Mouse (Mus musculus) MEL (cell line): ENCODE results near the gene Myo10. TPM values are rescaled to one million over a fixed set of nuclear protein-coding genes. Genes with fewer than 3 reads are reported as not detected.
A peak's percentile ranks its signal among the peaks of the same experiment; 100 is the strongest.

Experiments used
- DNase-seq: peaks from one replicate; pipeline ENCODE4 v3.0.0; 2011; ENCODE audit warnings: low read depth, low spot score
- H3K27ac ChIP-seq: 2 replicates; pipeline ENCODE4 v1.5.1; 2012; ENCODE audit warnings: low read depth, mild to moderate bottlenecking, control low read depth, low read length, moderate library complexity; ENCODE audit not compliant: control insufficient read depth
- H3K27me3 ChIP-seq, 2 experiments: fragments of 150-350 bp in 1 of 2; sonication (generic) in 1 of 2; 2 replicates each; pipeline ENCODE4 v1.6.1; 2012; ENCODE audit warnings: low read length in 2 of 2, mild to moderate bottlenecking in 2 of 2, improper control_type of control experiment in 1 of 2, moderate library complexity in 1 of 2; ENCODE audit not compliant: insufficient read depth in 2 of 2, control insufficient read depth in 1 of 2
- H3K36me3 ChIP-seq, 2 experiments: 2 replicates each; pipeline ENCODE4 v1.6.1; 2012 to 2014; ENCODE audit warnings: low read length in 2 of 2, improper control_type of control experiment in 1 of 2, inconsistent platforms in 1 of 2, mild to moderate bottlenecking in 1 of 2; ENCODE audit not compliant: insufficient read depth in 2 of 2, control insufficient read depth in 1 of 2
- H3K4me1 ChIP-seq, 2 experiments: fragments of 150-350 bp in 1 of 2; sonication (generic) in 1 of 2; 2 replicates each; pipeline ENCODE4 v1.6.1; 2012; ENCODE audit warnings: low read length in 2 of 2, improper control_type of control experiment in 1 of 2, mild to moderate bottlenecking in 1 of 2; ENCODE audit not compliant: insufficient read depth in 2 of 2, control insufficient read depth in 1 of 2
- H3K4me3 ChIP-seq, 2 experiments: fragments of 150-350 bp in 1 of 2; sonication (generic) in 1 of 2; 2 replicates each; pipeline ENCODE4 v1.5.1; 2012; ENCODE audit warnings: low read depth in 2 of 2, low read length in 2 of 2, mild to moderate bottlenecking in 2 of 2, moderate library complexity in 2 of 2, control low read depth in 1 of 2, improper control_type of control experiment in 1 of 2; ENCODE audit not compliant: control insufficient read depth in 1 of 2, insufficient read depth in 1 of 2
- H3K79me2 ChIP-seq: 2 replicates; pipeline ENCODE4 v1.6.1; 2012; ENCODE audit warnings: mild to moderate bottlenecking, low read length, moderate library complexity; ENCODE audit not compliant: control insufficient read depth, poor library complexity, insufficient read depth
- H3K9ac ChIP-seq: 2 replicates; pipeline ENCODE4 v1.6.1; 2012; ENCODE audit warnings: low read depth, mild to moderate bottlenecking, control low read depth, low read length, moderate library complexity; ENCODE audit not compliant: control insufficient read depth, poor library complexity, severe bottlenecking
- H3K9me3 ChIP-seq: fragments of 150-350 bp; sonication (generic); replicated peaks from 2 replicates; pipeline ENCODE4 v1.6.1; 2012; ENCODE audit warnings: mild to moderate bottlenecking, low read length, improper control_type of control experiment, moderate library complexity; ENCODE audit not compliant: insufficient read depth
- CHD1 ChIP-seq: IDR thresholded peaks from 2 replicates; pipeline ENCODE4 v1.6.1; 2012; ENCODE audit warnings: low read depth, mild to moderate bottlenecking, inconsistent platforms, low read length, improper control_type of control experiment
- CTCF ChIP-seq, 3 experiments: IDR thresholded peaks in 2 of 3; conservative IDR thresholded peaks in 1 of 3; 2 replicates each; pipeline ENCODE4 v1.5.1; 2011 to 2012; ENCODE audit warnings: low read length in 3 of 3, low read depth in 2 of 3, mild to moderate bottlenecking in 2 of 3, improper control_type of control experiment in 1 of 3, inconsistent platforms in 1 of 3, mixed read lengths in 1 of 3, moderate library complexity in 1 of 3; ENCODE audit not compliant: control insufficient read depth in 1 of 3, insufficient read depth in 1 of 3, poor library complexity in 1 of 3, severe bottlenecking in 1 of 3
- E2F4 ChIP-seq: IDR thresholded peaks from 2 replicates; pipeline ENCODE4 v1.6.1; 2011; ENCODE audit warnings: low read depth, low read length, improper control_type of control experiment, borderline replicate concordance
- GABPA ChIP-seq: IDR thresholded peaks from 2 replicates; pipeline ENCODE4 v1.6.1; 2012; ENCODE audit warnings: low read depth, mild to moderate bottlenecking, inconsistent platforms, low read length, improper control_type of control experiment, moderate library complexity
- MXI1 ChIP-seq: IDR thresholded peaks from 2 replicates; pipeline ENCODE4 v1.6.1; 2011; ENCODE audit warnings: mild to moderate bottlenecking, low read depth, low read length, improper control_type of control experiment
- MYB ChIP-seq: IDR thresholded peaks from 2 replicates; pipeline ENCODE4 v1.6.1; 2011; ENCODE audit warnings: mild to moderate bottlenecking, low read depth, low read length, improper control_type of control experiment
- MYC ChIP-seq: IDR thresholded peaks from 2 replicates; pipeline ENCODE4 v1.6.1; 2011; ENCODE audit warnings: low read depth, mild to moderate bottlenecking, low read length, improper control_type of control experiment, moderate library complexity
- RAD21 ChIP-seq: IDR thresholded peaks from 2 replicates; pipeline ENCODE4 v1.6.1; 2011; ENCODE audit warnings: mild to moderate bottlenecking, low read depth, low read length, improper control_type of control experiment
- RCOR1 ChIP-seq: IDR thresholded peaks from 2 replicates; pipeline ENCODE4 v1.6.1; 2012; ENCODE audit warnings: low read depth, mild to moderate bottlenecking, inconsistent platforms, low read length, improper control_type of control experiment
- SMC3 ChIP-seq: IDR thresholded peaks from 2 replicates; pipeline ENCODE4 v1.6.1; 2011; ENCODE audit warnings: low read depth, low read length, improper control_type of control experiment
- TBP ChIP-seq: IDR thresholded peaks from 2 replicates; pipeline ENCODE4 v1.8.0; 2011; ENCODE audit warnings: low read depth, low read length, improper control_type of control experiment
- UBTF ChIP-seq: IDR thresholded peaks from 2 replicates; pipeline ENCODE4 v1.6.1; 2012; ENCODE audit warnings: low read depth, mild to moderate bottlenecking, inconsistent platforms, low read length, improper control_type of control experiment, moderate library complexity, borderline replicate concordance; ENCODE audit not compliant: insufficient read depth
- ZC3H11A ChIP-seq: IDR thresholded peaks from 2 replicates; pipeline ENCODE4 v1.6.1; 2012; ENCODE audit warnings: low read depth, mild to moderate bottlenecking, inconsistent platforms, low read length, improper control_type of control experiment
- ZKSCAN1 ChIP-seq: IDR thresholded peaks from 2 replicates; pipeline ENCODE4 v1.6.1; 2012; ENCODE audit warnings: low read depth, mild to moderate bottlenecking, inconsistent platforms, low read length, improper control_type of control experiment, moderate library complexity
- ZNF384 ChIP-seq: IDR thresholded peaks from 2 replicates; pipeline ENCODE4 v1.6.1; 2012; ENCODE audit warnings: low read depth, mild to moderate bottlenecking, inconsistent platforms, low read length, improper control_type of control experiment
- polyA plus RNA-seq, 2 experiments: library from polyadenylated mRNA; stranded (reverse) in 1 of 2; unstranded in 1 of 2; fragments of >175 nt in 1 of 2; fragments of >200 nt in 1 of 2; gene quantifications; 2 replicates each; pipeline versions ENCODE4 v1.2.1 to v1.2.4; 2012; ENCODE audit warnings: low replicate concordance in 2 of 2, low read depth in 1 of 2; ENCODE audit not compliant: insufficient read length in 2 of 2, insufficient read depth in 1 of 2, missing spikeins in 1 of 2
- total RNA-seq: library from RNA; depleted of rRNA; stranded (reverse); fragments of 300-350 nt; gene quantifications from 2 replicates; pipeline ENCODE4 v1.2.3, GENCODE M21; 2012

Gene Myo10
- total and polyA plus RNA-seq, 3 experiments: 0.01 TPM; not detected in 2

GRCm38 (mm10) chr15:25622867-25623471 lies 644 bp downstream of the Myo10 start:
- no peak overlapping the region for H3K9ac ChIP-seq
- H3K27ac ChIP-seq: no peak overlapping the region
- no peak for DNase-seq
- no peaks in the 10 kb centered on the region for H3K9me3 ChIP-seq
- no peaks in the 10 kb centered on the region for H3K36me3 ChIP-seq
- no peaks in the 10 kb centered on the region for H3K79me2 ChIP-seq
- H3K4me3 ChIP-seq: no peak overlapping the region
- no peaks in the 10 kb centered on the region for H3K4me1 ChIP-seq
- no peaks in the 10 kb centered on the region for H3K27me3 ChIP-seq
- no peak for TF ChIP-seq SMC3
- TF ChIP-seq ZKSCAN1: no peak
- no peak for TF ChIP-seq TBP
- no peak for TF ChIP-seq MYB
- no peak for TF ChIP-seq RCOR1
- no peak for TF ChIP-seq MXI1
- no peak for TF ChIP-seq MYC
- no peak for TF ChIP-seq GABPA
- TF ChIP-seq ZNF384: no peak
- no peak for TF ChIP-seq UBTF
- TF ChIP-seq CHD1: no peak
- no peak for TF ChIP-seq RAD21
- TF ChIP-seq, all 39 proteins: peak for 0

GRCm38 (mm10) chr15:25623556-25624180 lies 1.3 kb downstream of the Myo10 start:
- H3K9ac ChIP-seq: no peak overlapping the region

GRCm38 (mm10) chr15:25624263-25624662 lies 1.9 kb downstream of the Myo10 start:
- no peaks in the 10 kb centered on the region for H3K4me1 ChIP-seq
- H3K79me2 ChIP-seq: no peaks in the 10 kb centered on the region
- no peak for DNase-seq
- no peaks in the 10 kb centered on the region for H3K9me3 ChIP-seq
- no peak overlapping the region for H3K4me3 ChIP-seq
- H3K27me3 ChIP-seq: no peaks in the 10 kb centered on the region
- H3K36me3 ChIP-seq: no peaks in the 10 kb centered on the region
- no peak overlapping the region for H3K9ac ChIP-seq
- no peak overlapping the region for H3K27ac ChIP-seq
- TF ChIP-seq CTCF (IDR thresholded peaks at IDR 0.05 in 2 of 3, conservative IDR thresholded peaks at IDR 0.05 in 1 of 3; ENCODE audit: control insufficient read depth in 1 of 3, insufficient read depth in 1 of 3, low read depth in 2 of 3, low read length in 3 of 3, poor library complexity in 1 of 3, severe bottlenecking in 1 of 3): peak in 2 of 3 experiments; percentile 8 to 19; a peak in 2 of 6 replicates
- TF ChIP-seq CHD1: no peak

More at GRCm38 (mm10) chr15:25623556-25624180, 1.3 kb downstream of the Myo10 start:
- Histone ChIP-seq H3K9me3 (no peaks in the 10 kb centered on the region), H3K4me3 (no peak overlapping the region), H3K27me3 (no peaks in the 10 kb centered on the region), H3K79me2 (no peaks in the 10 kb centered on the region), H3K27ac (no peak overlapping the region), H3K36me3 (no peaks in the 10 kb centered on the region), H3K4me1 (no peaks in the 10 kb centered on the region)
- TF ChIP-seq RAD21 (no peak), TBP (no peak), E2F4 (no peak), ZC3H11A (no peak)
- no peak for DNase-seq
